Mouse (Mus musculus) urinary bladder, postnatal 36 days (tissue): ENCODE results near the gene Kirrel.
A peak's percentile ranks its signal among the peaks of the same experiment; 100 is the strongest.

Experiments used
- DNase-seq, 2 experiments: peaks; one replicate each; pipeline ENCODE4 v3.0.0; 2022; ENCODE audit warnings: low spot score in 2 of 2, mixed read lengths in 1 of 2

Kirrel gene

GRCm38 (mm10) chr3:87079301-87079700 is 95.2 kb downstream of the Kirrel start:
- DNase-seq: no peak

DNA sequence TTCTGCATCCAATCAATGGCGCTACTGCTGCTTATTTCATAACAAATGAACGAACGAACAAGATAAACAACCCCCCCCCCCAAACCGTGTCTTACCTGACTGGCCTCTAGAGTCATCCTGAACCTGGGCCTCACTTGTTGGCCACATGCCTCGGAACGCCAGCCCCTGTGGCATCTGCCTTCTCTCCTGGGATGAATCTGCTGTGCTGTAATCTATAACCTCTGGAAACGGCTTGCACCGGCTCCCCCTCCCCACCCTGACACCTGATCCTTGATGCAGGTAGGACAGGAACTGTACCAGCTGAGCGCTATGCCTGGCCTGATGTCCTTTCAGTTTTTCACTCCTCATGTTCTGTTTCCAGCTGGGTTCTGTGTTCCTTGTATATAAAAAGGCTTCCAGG is 96.9 kb downstream of the Kirrel start:
- DNase-seq: no peak

DNA sequence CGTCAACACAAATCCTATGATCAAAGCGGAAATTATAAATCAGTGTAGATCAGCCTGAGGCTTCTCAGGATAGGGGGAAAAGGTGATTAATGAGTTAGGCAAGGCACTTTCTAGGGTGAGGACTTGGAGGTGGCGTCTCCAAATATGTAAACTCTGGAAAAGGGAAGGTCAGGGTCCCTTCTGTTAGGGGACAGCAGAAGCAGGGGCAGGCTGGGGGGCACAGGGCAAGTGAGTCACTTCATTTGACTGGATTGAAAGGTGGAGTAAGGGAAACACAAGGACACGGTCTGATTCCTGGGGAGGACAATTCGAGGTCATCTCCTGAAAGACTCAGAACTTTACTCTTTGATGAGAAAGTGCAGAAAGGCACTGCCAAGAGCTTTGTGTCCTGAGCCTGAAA is 97.6 kb downstream of the Kirrel start:
- DNase-seq: no peak

DNA sequence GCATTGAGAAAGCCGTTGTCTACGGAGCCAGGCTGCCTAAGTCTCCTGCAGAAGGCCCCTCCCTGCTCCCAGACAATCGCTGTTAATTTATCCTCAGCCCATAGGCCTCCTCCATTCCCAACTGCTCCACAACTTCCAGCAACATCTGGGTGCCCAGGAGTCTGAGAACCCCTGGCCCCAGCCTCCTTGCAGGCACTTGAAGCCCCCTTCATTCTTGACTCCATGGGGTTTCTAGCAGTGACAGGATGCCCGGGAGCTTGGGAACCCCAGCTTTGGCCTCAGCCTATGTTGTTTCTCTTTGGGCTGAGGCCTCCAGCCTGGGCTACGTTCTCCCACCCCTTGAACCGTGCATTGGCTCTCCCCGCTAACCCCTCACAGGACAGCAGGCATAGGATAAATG is 98.4 kb downstream of the Kirrel start:
- no peak for DNase-seq

DNA sequence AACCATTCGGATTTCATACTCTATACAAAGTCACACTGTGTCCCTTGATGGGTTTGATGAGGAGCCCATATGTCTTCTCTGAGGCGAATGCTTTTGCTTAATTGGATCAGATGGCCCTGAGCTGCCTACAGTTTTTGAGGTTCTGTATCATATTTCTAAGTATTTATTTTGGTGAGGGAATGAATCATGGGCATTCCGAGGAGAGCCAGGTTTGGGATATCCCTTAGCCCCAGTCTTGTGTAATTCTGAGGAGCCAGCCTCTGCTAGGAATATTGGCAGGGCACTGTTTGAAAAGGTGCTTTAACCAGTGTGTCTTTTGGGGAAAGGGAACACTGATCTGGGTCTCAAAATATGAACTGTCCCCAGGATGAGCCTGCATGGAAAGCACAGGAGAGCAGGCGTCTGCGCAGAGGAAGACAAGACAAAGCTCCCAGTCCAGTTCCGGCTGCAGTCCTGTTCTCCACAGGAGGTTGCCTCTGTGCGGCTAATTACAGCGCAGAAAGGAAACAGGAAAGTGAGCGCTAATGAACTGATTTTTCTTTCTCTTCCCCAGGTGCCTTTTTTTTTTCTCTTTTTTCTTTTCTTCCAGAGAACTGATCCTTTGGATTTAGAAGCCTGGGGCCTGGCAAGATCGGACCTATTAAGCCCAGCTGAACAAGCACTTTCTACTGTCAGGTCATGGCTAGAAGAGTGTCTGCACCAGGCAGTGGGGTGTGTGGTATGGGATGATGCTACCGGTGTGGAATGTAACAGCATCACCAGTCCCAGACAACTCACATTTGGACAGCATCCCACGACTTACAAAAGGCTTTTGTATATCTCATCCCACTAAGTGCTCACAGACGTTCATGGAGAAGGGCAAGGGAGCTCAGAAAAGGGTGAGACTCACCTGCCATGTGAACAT is 101.7 kb downstream of the Kirrel start:
- DNase-seq: no peak

DNA sequence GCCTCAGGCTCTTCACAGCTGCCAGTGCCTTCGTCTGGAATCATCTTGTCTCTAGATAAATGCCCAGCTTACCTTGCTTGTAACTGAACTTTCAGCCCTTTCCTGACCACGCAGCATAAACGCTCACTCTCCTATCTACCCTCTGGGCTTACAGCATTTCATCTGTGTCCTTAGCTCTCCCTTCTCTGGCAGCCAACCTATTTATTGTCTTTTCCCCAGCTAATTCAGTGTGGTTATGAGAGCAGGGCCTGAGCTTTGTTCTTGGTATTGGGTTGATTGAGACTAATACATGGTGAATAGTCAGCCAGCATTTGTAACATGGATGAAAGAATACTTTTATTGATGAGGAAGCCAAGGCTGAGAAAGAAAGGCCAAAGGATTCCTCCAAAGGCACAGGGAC is 102.4 kb downstream of the Kirrel start:
- no peak for DNase-seq

- no peak for DNase-seq
Observed at GRCm38 (mm10) chr3:87067396-87067975, 107.1 kb downstream of the Kirrel start.

GRCm38 (mm10) chr3:87053939-87054338 is 120.6 kb downstream of the Kirrel start:
- no peak for DNase-seq

- no peak for DNase-seq
Observed at GRCm38 (mm10) chr3:87047801-87048200, 126.7 kb downstream of the Kirrel start.

DNA sequence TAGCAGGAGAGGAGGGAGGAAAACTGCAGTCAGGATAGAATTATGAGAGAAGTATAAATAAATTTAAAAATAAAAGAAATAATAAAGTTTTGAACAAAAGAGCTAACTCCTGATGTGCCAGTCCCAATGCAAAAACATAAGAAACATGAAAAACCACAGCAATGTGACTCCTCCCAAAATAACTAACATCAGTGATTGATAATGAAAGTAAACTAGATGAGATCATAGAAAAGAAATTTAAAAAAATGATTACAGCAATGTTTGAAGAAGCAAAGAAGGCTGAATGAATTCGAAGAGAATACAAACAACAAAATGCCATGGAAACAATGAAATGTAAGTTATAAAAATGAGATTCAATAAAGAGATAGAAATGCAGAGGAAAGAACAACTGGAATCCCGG is 132.8 kb downstream of the Kirrel start:
- DNase-seq: no peak

- DNase-seq: no peak
Observed at GRCm38 (mm10) chr3:87038500-87038899, 136.0 kb downstream of the Kirrel start.

GRCm38 (mm10) chr3:87034061-87034460 is 140.5 kb downstream of the Kirrel start:
- DNase-seq: no peak

DNA sequence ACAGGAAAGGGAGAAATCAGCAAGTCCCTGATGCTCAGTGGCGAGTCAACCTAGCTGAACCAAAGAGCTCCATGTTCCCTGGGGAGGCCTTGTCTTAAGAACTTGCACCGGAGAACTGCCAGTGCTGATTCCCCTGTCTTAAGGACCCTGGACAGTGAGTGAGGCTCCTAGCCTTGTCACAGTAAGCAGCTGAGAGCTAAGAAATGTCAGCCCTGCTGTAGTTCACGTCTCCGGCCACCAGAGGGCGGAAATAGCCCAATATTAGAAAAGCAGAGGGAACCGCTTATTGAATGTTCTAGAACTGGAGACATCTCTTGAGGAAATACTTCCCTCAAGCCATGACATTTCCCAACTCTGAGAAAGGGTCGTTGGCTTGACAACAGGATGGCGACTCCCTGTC is 141.2 kb downstream of the Kirrel start:
- peak; percentile 70 to 77 for DNase-seq

- DNase-seq: peak; percentile 35 to 57
Observed at GRCm38 (mm10) chr3:87030855-87031254, 143.7 kb downstream of the Kirrel start.
